ENCODE assay signal across 23 mouse cellular contexts in the genomic region with DNA sequence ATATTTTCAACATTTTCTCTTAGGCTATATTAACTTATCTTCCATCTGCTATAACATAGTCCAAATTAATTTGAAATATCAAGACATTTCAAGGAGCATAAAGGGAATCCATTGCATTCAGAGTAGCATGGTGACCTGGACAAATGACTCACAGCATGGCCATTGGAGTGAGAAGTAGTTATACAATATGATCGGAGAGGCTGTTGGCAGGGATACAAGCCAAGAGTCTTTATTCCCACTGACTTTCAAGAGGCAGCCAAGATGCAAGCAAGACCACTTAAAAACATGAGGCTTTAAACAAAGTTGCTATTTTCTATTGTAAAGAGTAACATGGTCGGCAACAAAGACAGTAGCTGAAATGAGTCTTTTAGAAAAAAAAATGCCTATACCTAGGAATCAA.
DNase-seq lines count a peak whose midpoint lies in the region; ATAC-seq and TF ChIP-seq lines count a peak whose summit lies in the region.
"Had no signal": no experiment of that assay in that cellular context is flagged by ENCODE, and none has a peak within 500 bp of the region (broad histone marks: within the 10 kb centered on the region; RNA-seq: fewer than 3 reads in every experiment).

No protein-coding gene starts in this region.

- no peaks in the 10 kb centered on the region for H3K9me3 ChIP-seq in hindbrain, postnatal 0 days (ENCODE audit: low read length)
- no peaks in the 10 kb centered on the region for H3K9me3 ChIP-seq in hindbrain, embryonic 10.5 days
- H3K9me3 ChIP-seq in midbrain, postnatal 0 days (ENCODE audit: low read length): no peaks in the 10 kb centered on the region
- H3K9me3 ChIP-seq in midbrain, embryonic 16.5 days (replicated peaks; ENCODE audit: control insufficient read depth, low read length, poor library complexity, severe bottlenecking): no peaks in the 10 kb centered on the region
- H3K9me3 ChIP-seq: embryonic facial prominence, embryonic 10.5 days; embryonic facial prominence, embryonic 12.5 days; forebrain, embryonic 13.5 days; forebrain, embryonic 15.5 days; G1E had no signal

- WGBS in hindbrain, postnatal 0 days: 51% methylated on average over 2 of the region's 2 CpGs
- 95% methylated on average over 2 of the region's 2 CpGs for WGBS in hindbrain, embryonic 10.5 days
- 72% methylated on average over 2 of the region's 2 CpGs for WGBS in midbrain, postnatal 0 days
- 75% methylated on average over 2 of the region's 2 CpGs for WGBS in midbrain, embryonic 16.5 days

- no peak overlapping the region for H3K4me2 ChIP-seq in hindbrain, postnatal 0 days (ENCODE audit: low read depth, low read length)
- no peak overlapping the region for H3K4me2 ChIP-seq in midbrain, postnatal 0 days (ENCODE audit: low read depth, low read length, poor library complexity, severe bottlenecking)
- no peak overlapping the region for H3K4me2 ChIP-seq in midbrain, embryonic 16.5 days (ENCODE audit: low read length)
- H3K4me2 ChIP-seq: embryonic facial prominence, embryonic 12.5 days; forebrain, embryonic 13.5 days; forebrain, embryonic 15.5 days had no signal

- no peaks in the 10 kb centered on the region for H3K4me1 ChIP-seq in hindbrain, postnatal 0 days (ENCODE audit: insufficient read depth, low read length)
- no peaks in the 10 kb centered on the region for H3K4me1 ChIP-seq in hindbrain, embryonic 10.5 days (replicated peaks)
- H3K4me1 ChIP-seq in midbrain, postnatal 0 days (ENCODE audit: insufficient read depth, low read length): no peaks in the 10 kb centered on the region
- no peaks in the 10 kb centered on the region for H3K4me1 ChIP-seq in midbrain, embryonic 16.5 days (ENCODE audit: control insufficient read depth, insufficient read depth, low read length)
- H3K4me1 ChIP-seq: embryonic facial prominence, embryonic 10.5 days; embryonic facial prominence, embryonic 12.5 days; forebrain, embryonic 13.5 days; forebrain, embryonic 15.5 days had no signal

- no peak overlapping the region for H3K4me3 ChIP-seq in hindbrain, postnatal 0 days (ENCODE audit: low read length)
- no peak overlapping the region for H3K4me3 ChIP-seq in hindbrain, embryonic 10.5 days
- H3K4me3 ChIP-seq in midbrain, postnatal 0 days (ENCODE audit: low read depth, low read length): no peak overlapping the region
- no peak overlapping the region for H3K4me3 ChIP-seq in midbrain, embryonic 16.5 days (ENCODE audit: low read depth, low read length)
- H3K4me3 ChIP-seq: embryonic facial prominence, embryonic 10.5 days; embryonic facial prominence, embryonic 12.5 days; forebrain, embryonic 13.5 days; forebrain, embryonic 15.5 days had no signal

- no peaks in the 10 kb centered on the region for H3K36me3 ChIP-seq in hindbrain, postnatal 0 days (ENCODE audit: insufficient read depth, low read length)
- no peaks in the 10 kb centered on the region for H3K36me3 ChIP-seq in hindbrain, embryonic 10.5 days
- no peaks in the 10 kb centered on the region for H3K36me3 ChIP-seq in midbrain, postnatal 0 days (ENCODE audit: insufficient read depth, low read length)
- no peaks in the 10 kb centered on the region for H3K36me3 ChIP-seq in midbrain, embryonic 16.5 days (ENCODE audit: control insufficient read depth, insufficient read depth, low read length)
- H3K36me3 ChIP-seq: embryonic facial prominence, embryonic 10.5 days; embryonic facial prominence, embryonic 12.5 days; forebrain, embryonic 15.5 days; G1E had no signal

- no peak overlapping the region for H3K9ac ChIP-seq in hindbrain, postnatal 0 days (replicated peaks; ENCODE audit: low read length)
- no peak overlapping the region for H3K9ac ChIP-seq in midbrain, postnatal 0 days (replicated peaks; ENCODE audit: low read length, poor library complexity, severe bottlenecking)
- no peak overlapping the region for H3K9ac ChIP-seq in midbrain, embryonic 16.5 days (ENCODE audit: low read depth, low read length)
- H3K9ac ChIP-seq: embryonic facial prominence, embryonic 12.5 days; forebrain, embryonic 13.5 days; forebrain, embryonic 15.5 days; forebrain, postnatal 0 days had no signal

- no peaks in the 10 kb centered on the region for H3K27me3 ChIP-seq in hindbrain, postnatal 0 days (ENCODE audit: insufficient read depth, low read length)
- H3K27me3 ChIP-seq in hindbrain, embryonic 10.5 days (ENCODE audit: insufficient read depth, poor library complexity, severe bottlenecking): no peaks in the 10 kb centered on the region
- no peaks in the 10 kb centered on the region for H3K27me3 ChIP-seq in midbrain, postnatal 0 days (ENCODE audit: insufficient read depth, low read length)
- no peaks in the 10 kb centered on the region for H3K27me3 ChIP-seq in midbrain, embryonic 16.5 days (ENCODE audit: control insufficient read depth, insufficient read depth, low read depth, low read length)
- H3K27me3 ChIP-seq: CH12.LX; embryonic facial prominence, embryonic 12.5 days; forebrain, embryonic 13.5 days; forebrain, embryonic 15.5 days; Patski had no signal

- no peak for TF ChIP-seq CTCF in hindbrain, postnatal 0 days (IDR thresholded peaks at IDR 0.05; ENCODE audit: low read depth)
- TF ChIP-seq CTCF in midbrain, postnatal 0 days (IDR thresholded peaks at IDR 0.05): no peak

- DNase-seq in cerebellum, postnatal 10 days: peak; percentile 37 to 51
- DNase-seq in cerebellum, postnatal 36 days: no peak
- peak; percentile 6 for DNase-seq in hindbrain, postnatal 0 days (ENCODE audit: low spot score)
- no peak for DNase-seq in hindbrain, embryonic 10.5 days (ENCODE audit: low spot score)
- peak; percentile 13 for DNase-seq in midbrain, postnatal 0 days (ENCODE audit: low spot score)
- DNase-seq: adrenal gland, adult 8-10 months; adrenal gland, postnatal 14 days; adrenal gland, postnatal 36 days; B cell, adult 2 months; cerebellum, adult 11-12 months; cerebellum, adult 2 months; cerebellum, adult 9-10 months; forebrain, postnatal 0 days had no signal

- ATAC-seq in hindbrain, postnatal 0 days: no peak
- ATAC-seq in midbrain, postnatal 0 days (ENCODE audit: low FRiP score): no peak
- no peak for ATAC-seq in midbrain, embryonic 16.5 days
- ATAC-seq: activated CD4-positive, CD25-positive, alpha-beta regulatory T cell, adult 4 months; CD4-positive, CD25-positive, alpha-beta regulatory T cell, adult 4 months; forebrain, embryonic 13.5 days; forebrain, embryonic 15.5 days; forebrain, postnatal 0 days; Patski had no signal

- no peak overlapping the region for H3K27ac ChIP-seq in hindbrain, postnatal 0 days
- H3K27ac ChIP-seq in hindbrain, embryonic 10.5 days: no peak overlapping the region
- no peak overlapping the region for H3K27ac ChIP-seq in midbrain, postnatal 0 days (ENCODE audit: low read depth, low read length)
- no peak overlapping the region for H3K27ac ChIP-seq in midbrain, embryonic 16.5 days (ENCODE audit: low read length)
- H3K27ac ChIP-seq: embryonic facial prominence, embryonic 10.5 days; embryonic facial prominence, embryonic 12.5 days; forebrain, embryonic 13.5 days; forebrain, embryonic 15.5 days had no signal

Comparison
In these comparisons a context has a peak if more than half of its experiments do, and no peak if none do; other contexts are left out.
1. DNase-seq: peak in cerebellum, postnatal 10 days (2 of 2), hindbrain, postnatal 0 days (single experiment) and midbrain, postnatal 0 days (single experiment); none in cerebellum, postnatal 36 days (0 of 2) and hindbrain, embryonic 10.5 days (single experiment).